Mouse (Mus musculus) E14TG2a.4 (cell line): ENCODE results near the gene Nme6.

ENCODE experiments used
- CTCF ChIP-seq: conservative IDR thresholded peaks from 2 replicates; pipeline ENCODE4 v1.5.1; 2014; ENCODE audit warnings: low read length
- NANOG ChIP-seq: IDR thresholded peaks from 2 replicates; pipeline ENCODE4 v1.6.1; 2014; ENCODE audit warnings: borderline replicate concordance, low read length, mixed read lengths
- POU5F1 ChIP-seq: IDR thresholded peaks from 2 replicates; pipeline ENCODE4 v1.6.1; 2014; ENCODE audit warnings: low read length, borderline replicate concordance

GRCm38 (mm10) chr9:109849312-109849758, 16.8 kb downstream of the Nme6 start, which contains the start of gene Camp:
- TF ChIP-seq CTCF (no peak), NANOG (no peak), POU5F1 (no peak)
